Mouse (Mus musculus): ENCODE results near the gene Vmn1r1.
"Not testable (repeated sequence)": the region's sequence is repeated elsewhere in the genome, so short reads cannot be mapped to it uniquely, and the experiment has no call there.

The Vmn1r1 gene

GRCm38 (mm10) chr1:182164386-182164785, at the start of gene Vmn1r1:
TSS of gene Vmn1r1 (minus strand) at chr1:182164486.
- DNase-seq, result no peak

- no peak for DNase-seq
Observed at GRCm38 (mm10) chr1:182210322-182210721, 46.0 kb upstream of the Vmn1r1 start.

- no peak for DNase-seq
Observed at GRCm38 (mm10) chr1:182192581-182192980, 28.3 kb upstream of the Vmn1r1 start.

- peak; percentile 32 for DNase-seq
Observed at GRCm38 (mm10) chr1:182191816-182192545, 27.7 kb upstream of the Vmn1r1 start.

GRCm38 (mm10) chr1:182191181-182191580, 26.9 kb upstream of the Vmn1r1 start:
- DNase-seq, result no peak

GRCm38 (mm10) chr1:182189669-182190440, 25.6 kb upstream of the Vmn1r1 start:
- DNase-seq, result no peak

GRCm38 (mm10) chr1:182182449-182182848, 18.2 kb upstream of the Vmn1r1 start:
- not testable (repeated sequence) for DNase-seq

GRCm38 (mm10) chr1:182181456-182182305, 17.4 kb upstream of the Vmn1r1 start:
- no peak for DNase-seq

GRCm38 (mm10) chr1:182176985-182177384, 12.7 kb upstream of the Vmn1r1 start:
- not testable (repeated sequence) for DNase-seq

GRCm38 (mm10) chr1:182170206-182170605, 5.9 kb upstream of the Vmn1r1 start:
- not testable (repeated sequence) for DNase-seq

- DNase-seq, result no peak
Observed at GRCm38 (mm10) chr1:182162951-182163350, 1.3 kb downstream of the Vmn1r1 start.

- no peak for DNase-seq
Observed at GRCm38 (mm10) chr1:182159575-182159974, 4.7 kb downstream of the Vmn1r1 start.

- no peak for DNase-seq
Observed at GRCm38 (mm10) chr1:182157734-182158133, 6.6 kb downstream of the Vmn1r1 start.

GRCm38 (mm10) chr1:182149966-182150365, 14.3 kb downstream of the Vmn1r1 start:
- no peak for DNase-seq

GRCm38 (mm10) chr1:182148864-182149514, 15.3 kb downstream of the Vmn1r1 start:
- DNase-seq, result no peak

GRCm38 (mm10) chr1:182145546-182145945, 18.7 kb downstream of the Vmn1r1 start:
- no peak for DNase-seq

- DNase-seq, result no peak
Observed at GRCm38 (mm10) chr1:182143288-182143687, 21.0 kb downstream of the Vmn1r1 start.

GRCm38 (mm10) chr1:182142725-182143124, 21.6 kb downstream of the Vmn1r1 start:
- DNase-seq, result no peak

- peak; percentile 85 for DNase-seq
Observed at GRCm38 (mm10) chr1:182140370-182140769, 23.9 kb downstream of the Vmn1r1 start.

- no peak for DNase-seq
Observed at GRCm38 (mm10) chr1:182139937-182140336, 24.3 kb downstream of the Vmn1r1 start.

- no peak for DNase-seq
Observed at GRCm38 (mm10) chr1:182138172-182138571, 26.1 kb downstream of the Vmn1r1 start.
